Mouse (Mus musculus): ENCODE measurements at regions not wholly inside any gene's neighbourhood (a gene's known extent, or its start where the extent isn't known, plus 50 kb on each side); places are given as distances from the start of the nearest gene placed in this dataset.

DNA sequence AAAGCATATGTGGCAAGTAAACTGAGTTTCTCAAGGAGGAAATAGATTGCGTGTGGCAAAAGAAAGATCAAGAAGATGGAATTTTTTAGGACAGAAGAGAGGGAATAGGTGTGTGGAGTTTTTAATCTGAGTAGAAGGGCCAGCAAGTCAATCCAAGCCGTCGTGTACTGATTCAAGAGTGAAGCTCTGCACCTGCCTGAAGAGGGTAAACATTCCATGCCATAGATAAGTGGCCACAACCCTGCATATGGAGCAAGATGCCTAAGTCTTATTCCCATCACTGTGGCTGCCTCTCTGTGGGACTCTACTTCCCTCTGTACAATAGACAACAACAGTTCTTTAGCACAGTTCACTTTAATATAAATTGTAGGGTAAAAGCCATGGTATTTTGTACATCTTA lies 443.4 kb downstream of the Tns1 start:
- H3K4me1 ChIP-seq: no peaks in the 10 kb centered on the region
- ATAC-seq (ENCODE audit: low FRiP score): no peak
- H3K9ac ChIP-seq (replicated peaks): no peak overlapping the region
- H3K4me2 ChIP-seq: no peak overlapping the region
- H3K27me3 ChIP-seq (replicated peaks): no peaks in the 10 kb centered on the region
- no peak overlapping the region for H3K4me3 ChIP-seq (replicated peaks)
- 99% methylated on average over 3 of the region's 3 CpGs for WGBS
- no peaks in the 10 kb centered on the region for H3K9me3 ChIP-seq (replicated peaks)
- no peak overlapping the region for H3K27ac ChIP-seq (replicated peaks)
- no peaks in the 10 kb centered on the region for H3K36me3 ChIP-seq

DNA sequence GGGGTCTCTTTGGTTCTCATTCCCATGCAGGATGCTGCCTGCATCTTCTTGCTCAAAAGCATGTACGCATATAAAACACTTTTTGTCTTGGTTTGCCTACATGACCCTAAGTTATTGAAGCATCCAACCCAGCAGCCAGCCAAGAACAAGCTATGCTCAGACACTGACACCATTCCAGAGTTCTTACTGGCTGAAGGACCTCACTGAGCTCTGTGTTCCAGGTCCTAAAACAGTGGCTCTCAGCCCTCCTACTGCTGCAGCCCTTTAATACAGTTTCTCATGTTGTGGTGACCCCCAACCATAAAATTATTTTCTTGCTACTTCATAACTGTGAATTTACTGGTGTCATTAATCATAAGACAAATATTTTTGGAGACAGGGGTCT lies 450.4 kb downstream of the Tns1 start:
- WGBS: 75% methylated on average over 1 of the region's 1 CpGs
- ATAC-seq (ENCODE audit: low FRiP score): no peak
- H3K36me3 ChIP-seq: no peaks in the 10 kb centered on the region
- no peaks in the 10 kb centered on the region for H3K27me3 ChIP-seq (replicated peaks)
- no peak overlapping the region for H3K4me3 ChIP-seq (replicated peaks)
- no peak overlapping the region for H3K9ac ChIP-seq (replicated peaks)
- H3K27ac ChIP-seq (replicated peaks): no peak overlapping the region
- no peaks in the 10 kb centered on the region for H3K4me1 ChIP-seq
- no peak overlapping the region for H3K4me2 ChIP-seq
- no peaks in the 10 kb centered on the region for H3K9me3 ChIP-seq (replicated peaks)

DNA sequence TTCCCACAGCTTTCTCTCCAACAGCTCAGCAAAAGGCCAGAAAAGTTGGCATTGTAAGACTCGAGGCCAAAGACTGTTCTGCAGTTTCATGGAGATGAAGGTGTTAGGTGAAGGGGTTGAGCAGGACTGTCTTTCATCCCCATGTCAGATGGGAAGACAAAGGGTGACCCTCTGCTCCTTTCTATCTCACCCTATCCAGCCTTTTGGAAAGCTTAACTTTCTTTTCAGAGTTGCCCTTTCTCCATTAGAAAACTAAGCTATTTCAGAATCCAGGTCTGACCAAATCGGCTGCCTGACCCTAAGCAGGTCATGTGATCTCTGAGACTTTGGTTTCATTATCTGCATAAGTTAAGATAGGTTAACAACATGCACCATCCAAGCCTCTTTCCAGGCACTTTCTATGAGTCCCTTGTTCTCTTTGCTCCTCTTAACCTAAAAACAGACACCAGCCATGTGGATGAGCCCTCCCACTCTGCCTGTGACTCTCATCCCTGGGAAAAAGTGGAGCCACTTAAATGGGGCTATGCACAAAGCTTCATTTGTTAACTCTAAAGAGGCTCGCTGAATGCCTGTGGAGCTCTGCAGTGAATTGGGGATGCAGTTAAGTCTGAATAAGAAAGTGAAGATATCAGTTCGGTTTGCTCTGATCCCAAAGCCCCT lies 450.9 kb downstream of the Tns1 start:
- H3K4me1 ChIP-seq: no peaks in the 10 kb centered on the region
- H3K9ac ChIP-seq (replicated peaks): no peak overlapping the region
- H3K4me3 ChIP-seq (replicated peaks): no peak overlapping the region
- 29% methylated on average over 4 of the region's 4 CpGs for WGBS
- no peak overlapping the region for H3K27ac ChIP-seq (replicated peaks)
- no peaks in the 10 kb centered on the region for H3K36me3 ChIP-seq
- H3K27me3 ChIP-seq (replicated peaks): no peaks in the 10 kb centered on the region
- no peak for ATAC-seq (ENCODE audit: low FRiP score)
- no peak overlapping the region for H3K4me2 ChIP-seq
- H3K9me3 ChIP-seq (replicated peaks): no peaks in the 10 kb centered on the region

DNA sequence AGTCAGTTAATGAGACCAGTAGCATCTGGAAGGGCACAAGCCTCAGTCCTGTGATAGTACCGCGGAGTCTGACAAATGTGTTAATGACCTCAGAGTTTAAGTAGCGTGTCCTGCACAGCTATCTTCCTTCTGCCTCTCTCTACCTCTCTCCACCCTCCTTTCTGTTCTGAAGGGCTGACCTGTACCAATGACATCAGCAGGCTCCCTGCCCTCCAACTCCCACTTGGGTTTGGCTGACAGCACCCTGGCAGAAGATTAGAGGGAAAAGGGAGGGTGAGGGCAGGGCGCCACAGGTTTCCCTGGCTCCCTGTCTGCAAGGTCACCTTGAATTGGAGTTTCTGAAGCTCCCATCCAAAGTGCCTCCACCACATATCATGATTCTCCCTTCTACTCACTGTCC lies 452.0 kb downstream of the Tns1 start:
- no peaks in the 10 kb centered on the region for H3K27me3 ChIP-seq (replicated peaks)
- no peak for ATAC-seq (ENCODE audit: low FRiP score)
- H3K27ac ChIP-seq (replicated peaks): no peak overlapping the region
- no peak overlapping the region for H3K4me2 ChIP-seq
- H3K9ac ChIP-seq (replicated peaks): no peak overlapping the region
- H3K4me3 ChIP-seq (replicated peaks): no peak overlapping the region
- H3K36me3 ChIP-seq: no peaks in the 10 kb centered on the region
- 91% methylated on average over 4 of the region's 4 CpGs for WGBS
- no peaks in the 10 kb centered on the region for H3K9me3 ChIP-seq (replicated peaks)
- H3K4me1 ChIP-seq: no peaks in the 10 kb centered on the region

DNA sequence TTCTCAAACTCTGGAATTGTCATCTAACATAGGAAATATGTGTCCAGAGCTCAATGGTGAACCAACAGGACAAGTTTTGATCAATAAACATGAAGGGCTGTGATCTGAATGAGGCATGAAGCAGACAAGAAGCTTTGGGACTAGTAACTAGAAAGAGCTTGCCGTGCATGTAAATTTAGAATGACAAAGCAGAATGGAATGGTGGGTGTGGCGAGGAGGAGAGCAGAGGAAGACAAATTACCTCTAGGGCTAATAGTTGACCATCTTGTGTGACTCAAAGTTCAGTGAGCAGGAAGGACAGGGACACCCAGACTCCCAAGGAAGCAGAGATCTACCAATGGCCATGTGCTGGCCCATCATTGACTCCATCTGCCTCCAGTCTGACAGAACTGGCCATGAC lies 455.6 kb downstream of the Tns1 start:
- H3K9ac ChIP-seq (replicated peaks): no peak overlapping the region
- no peaks in the 10 kb centered on the region for H3K27me3 ChIP-seq (replicated peaks)
- no peaks in the 10 kb centered on the region for H3K36me3 ChIP-seq
- no peak for ATAC-seq (ENCODE audit: low FRiP score)
- no peak overlapping the region for H3K4me3 ChIP-seq (replicated peaks)
- H3K27ac ChIP-seq (replicated peaks): no peak overlapping the region
- no peaks in the 10 kb centered on the region for H3K4me1 ChIP-seq
- H3K9me3 ChIP-seq (replicated peaks): no peaks in the 10 kb centered on the region
- 65% methylated on average over 2 of the region's 2 CpGs for WGBS
- no peak overlapping the region for H3K4me2 ChIP-seq

DNA sequence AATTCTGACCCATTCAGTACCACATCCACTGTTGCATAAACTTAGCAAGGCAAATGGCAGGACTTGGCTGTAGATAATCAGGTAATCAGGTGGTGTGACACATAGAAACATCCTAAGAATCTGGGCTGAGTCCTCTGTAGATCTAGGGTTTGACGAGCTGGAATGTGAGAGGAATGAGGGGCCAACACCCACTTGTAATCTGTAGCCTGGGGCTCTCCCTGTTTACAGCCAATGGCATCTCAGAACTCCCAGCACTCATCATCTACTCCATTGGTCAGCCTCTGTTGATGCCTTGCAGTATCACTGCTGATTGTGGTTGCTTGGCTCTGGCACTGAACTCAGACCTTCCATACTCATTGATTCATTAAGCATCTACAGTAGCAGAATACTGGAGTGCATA lies 460.7 kb downstream of the Tns1 start:
- Histone ChIP-seq H3K4me3 (replicated peaks) (no peak overlapping the region), H3K4me1 (no peaks in the 10 kb centered on the region), H3K36me3 (no peaks in the 10 kb centered on the region), H3K4me2 (no peak overlapping the region), H3K27ac (replicated peaks) (no peak overlapping the region), H3K9ac (replicated peaks) (no peak overlapping the region), H3K27me3 (replicated peaks) (no peaks in the 10 kb centered on the region), H3K9me3 (replicated peaks) (no peaks in the 10 kb centered on the region)
- no peak for ATAC-seq (ENCODE audit: low FRiP score)
- WGBS: 74% methylated on average over 1 of the region's 1 CpGs

DNA sequence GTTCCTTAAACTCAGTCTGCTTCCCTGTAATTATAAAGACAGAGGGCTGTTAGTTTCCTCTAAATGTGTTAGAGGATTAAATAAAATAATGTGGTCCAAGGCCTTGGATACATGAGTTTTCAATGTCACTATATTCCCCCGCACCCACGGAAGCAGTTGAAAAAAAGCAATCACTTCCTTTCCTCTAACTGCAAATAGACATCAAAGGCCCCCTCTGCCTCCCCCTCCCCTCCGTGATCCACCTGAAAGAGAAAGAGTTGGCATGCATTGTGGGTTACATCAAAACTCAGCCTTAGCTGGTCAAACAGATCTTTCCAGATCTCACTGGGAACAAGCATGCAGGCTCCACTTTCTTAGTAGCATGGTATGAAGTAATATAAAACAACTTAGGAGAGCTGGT lies 479.2 kb downstream of the Tns1 start:
- Histone ChIP-seq H3K9me3 (replicated peaks) (no peaks in the 10 kb centered on the region), H3K4me3 (replicated peaks) (no peak overlapping the region), H3K4me1 (peaks cover 10% of the 10 kb centered on the region; the same call in 1 of the 2 replicates), H3K36me3 (no peaks in the 10 kb centered on the region), H3K4me2 (no peak overlapping the region), H3K9ac (replicated peaks) (no peak overlapping the region), H3K27me3 (replicated peaks) (no peaks in the 10 kb centered on the region), H3K27ac (replicated peaks) (no peak overlapping the region)
- ATAC-seq (ENCODE audit: low FRiP score): no peak
- 72% methylated on average over 3 of the region's 3 CpGs for WGBS

DNA sequence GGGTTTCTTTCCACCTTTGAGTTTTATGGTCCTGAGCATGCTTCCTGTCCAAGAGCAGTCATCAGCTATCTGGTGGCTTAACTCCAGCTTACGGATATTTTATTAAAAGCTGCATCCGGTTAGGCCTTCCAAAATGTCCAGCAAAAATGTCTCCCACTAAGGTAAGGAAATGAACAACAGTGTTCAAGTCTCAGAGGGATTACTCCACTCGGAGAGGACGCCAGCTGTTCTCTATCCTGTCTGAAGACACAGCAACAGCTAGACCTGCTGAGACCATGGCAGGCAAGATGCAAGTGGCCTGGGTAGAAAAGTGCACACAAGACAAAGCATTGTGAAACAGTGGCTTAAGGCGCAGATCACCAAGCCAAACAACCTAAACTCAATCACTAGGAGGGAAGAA lies 479.9 kb downstream of the Tns1 start:
- Histone ChIP-seq H3K4me3 (replicated peaks) (no peak overlapping the region), H3K9me3 (replicated peaks) (no peaks in the 10 kb centered on the region), H3K27me3 (replicated peaks) (no peaks in the 10 kb centered on the region), H3K27ac (replicated peaks) (no peak overlapping the region), H3K36me3 (no peaks in the 10 kb centered on the region), H3K4me1 (peaks cover 10% of the 10 kb centered on the region; the same call in 1 of the 2 replicates), H3K4me2 (no peak overlapping the region), H3K9ac (replicated peaks) (no peak overlapping the region)
- WGBS: 82% methylated on average over 5 of the region's 5 CpGs
- ATAC-seq (ENCODE audit: low FRiP score): no peak

DNA sequence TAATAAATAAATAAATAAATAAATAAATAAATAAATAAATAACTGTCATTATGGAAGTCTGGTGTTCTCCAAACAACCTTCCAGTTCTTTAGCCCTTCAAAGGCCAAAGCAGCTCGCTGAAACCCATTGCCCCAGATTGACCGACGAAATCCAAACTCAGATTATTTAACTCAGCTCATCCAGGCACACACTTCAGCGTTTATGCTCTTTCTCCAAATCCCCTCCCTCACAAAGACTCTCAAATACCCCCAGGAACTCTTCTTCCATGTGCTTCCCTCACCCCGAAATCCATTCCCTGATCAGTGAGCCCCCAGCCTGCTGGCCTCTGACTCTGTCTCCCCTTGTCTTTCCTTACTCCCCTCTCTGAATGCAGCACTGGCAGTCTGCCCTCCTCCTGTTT lies 480.8 kb downstream of the Tns1 start:
- H3K9ac ChIP-seq (replicated peaks): no peak overlapping the region
- H3K9me3 ChIP-seq (replicated peaks): no peaks in the 10 kb centered on the region
- no peaks in the 10 kb centered on the region for H3K36me3 ChIP-seq
- H3K4me3 ChIP-seq (replicated peaks): no peak overlapping the region
- no peak overlapping the region for H3K4me2 ChIP-seq
- ATAC-seq (ENCODE audit: low FRiP score): no peak
- peaks cover 10% of the 10 kb centered on the region; the same call in 1 of the 2 replicates for H3K4me1 ChIP-seq
- WGBS: 66% methylated on average over 5 of the region's 5 CpGs
- no peaks in the 10 kb centered on the region for H3K27me3 ChIP-seq (replicated peaks)
- no peak overlapping the region for H3K27ac ChIP-seq (replicated peaks)

DNA sequence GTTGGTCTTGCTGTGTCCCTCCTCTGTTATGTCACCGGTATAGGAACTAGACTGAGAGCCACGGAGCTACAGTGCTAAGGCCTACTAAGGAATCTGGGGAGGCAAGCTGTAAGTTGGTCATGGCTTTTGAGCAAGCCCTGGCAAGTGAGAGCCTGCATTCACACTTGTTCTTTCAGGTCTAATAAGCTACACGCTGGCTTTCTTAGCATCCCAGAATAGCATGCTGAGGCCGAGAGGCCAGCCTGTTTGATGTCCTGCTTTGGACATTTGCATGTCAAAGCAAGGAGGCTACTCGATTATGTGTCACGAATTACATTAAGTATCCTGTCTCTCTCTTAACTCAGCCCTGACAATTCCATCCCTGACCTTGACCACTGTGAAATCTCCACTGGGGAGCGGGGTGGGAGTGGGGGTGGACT lies 481.5 kb downstream of the Tns1 start:
- ATAC-seq (ENCODE audit: low FRiP score): no peak
- Histone ChIP-seq H3K36me3 (no peaks in the 10 kb centered on the region), H3K4me2 (no peak overlapping the region), H3K4me3 (replicated peaks) (no peak overlapping the region), H3K9ac (replicated peaks) (no peak overlapping the region), H3K27ac (replicated peaks) (no peak overlapping the region), H3K27me3 (replicated peaks) (no peaks in the 10 kb centered on the region), H3K4me1 (peaks cover 10% of the 10 kb centered on the region; the same call in 1 of the 2 replicates), H3K9me3 (replicated peaks) (no peaks in the 10 kb centered on the region)
- 10% methylated on average over 7 of the region's 7 CpGs for WGBS

DNA sequence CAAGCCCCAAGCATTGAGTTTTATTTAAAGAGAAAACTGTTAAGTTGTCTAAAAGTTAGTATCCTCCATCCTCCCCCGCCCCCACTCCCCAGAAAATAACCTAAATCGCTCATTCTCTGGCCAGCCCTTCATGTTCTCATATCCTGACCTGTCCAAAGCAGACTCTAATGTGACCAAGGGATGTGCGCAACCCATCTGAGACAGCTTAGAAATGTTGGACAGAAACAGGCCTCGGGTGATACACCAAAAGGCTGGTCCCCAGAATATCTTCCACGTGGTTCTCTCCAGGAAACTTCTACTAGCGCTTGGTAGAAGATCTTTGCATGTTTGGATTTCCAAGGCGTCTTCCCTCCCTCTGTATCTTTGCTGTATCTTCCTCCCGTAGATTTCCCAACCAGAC lies 482.8 kb downstream of the Tns1 start:
- WGBS: 89% methylated on average over 8 of the region's 8 CpGs
- Histone ChIP-seq H3K4me1 (peaks cover 10% of the 10 kb centered on the region; the same call in 1 of the 2 replicates), H3K4me3 (replicated peaks) (no peak overlapping the region), H3K36me3 (no peaks in the 10 kb centered on the region), H3K9ac (replicated peaks) (no peak overlapping the region), H3K9me3 (replicated peaks) (no peaks in the 10 kb centered on the region), H3K4me2 (no peak overlapping the region), H3K27ac (replicated peaks) (peak overlapping the region; percentile 58; the same call in 1 of the 2 replicates), H3K27me3 (replicated peaks) (no peaks in the 10 kb centered on the region)
- ATAC-seq (ENCODE audit: low FRiP score): no peak

DNA sequence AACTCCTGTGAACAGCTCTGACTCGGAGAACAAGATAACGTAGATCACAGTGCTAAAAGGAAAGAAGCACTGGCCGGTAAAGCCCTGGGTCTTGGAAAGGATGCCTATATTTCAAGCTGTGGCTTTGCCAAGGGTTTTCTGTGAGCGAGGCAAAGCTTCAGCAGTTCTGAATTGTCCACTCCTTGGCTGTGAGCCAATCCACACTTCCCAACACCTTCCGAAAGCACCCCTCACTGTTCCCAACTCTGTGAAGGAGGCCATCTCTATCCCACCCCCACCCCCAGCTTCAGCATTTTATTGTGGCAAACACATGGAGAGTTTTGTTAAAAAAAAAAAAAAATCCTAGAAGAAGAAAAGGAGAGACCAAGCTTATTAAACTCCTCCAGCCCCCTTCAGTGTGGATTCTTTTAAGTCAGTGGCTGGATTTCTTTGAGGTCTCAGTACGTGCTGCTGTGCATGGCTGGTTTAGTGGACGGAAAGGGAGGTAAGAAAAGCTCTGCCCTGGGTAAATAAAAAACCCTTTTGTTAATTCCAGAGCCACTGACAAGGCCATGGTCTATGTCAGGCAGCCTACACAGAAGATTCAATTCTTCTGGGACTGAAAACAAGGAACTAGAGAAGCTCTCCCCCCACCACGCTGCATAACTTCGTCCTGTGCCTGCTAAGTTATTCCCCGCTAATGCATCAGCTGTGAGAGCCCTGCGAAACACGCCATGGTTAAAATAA lies 483.4 kb downstream of the Tns1 start:
- no peak overlapping the region for H3K4me3 ChIP-seq (replicated peaks)
- peaks cover 10% of the 10 kb centered on the region; the same call in 1 of the 2 replicates for H3K4me1 ChIP-seq
- 25% methylated on average over 12 of the region's 12 CpGs for WGBS
- peak overlapping the region; percentile 58 for H3K27ac ChIP-seq (replicated peaks)
- H3K9ac ChIP-seq (replicated peaks): no peak overlapping the region
- ATAC-seq (ENCODE audit: low FRiP score): peak; percentile 66; the same call in 1 of the 2 replicates
- no peaks in the 10 kb centered on the region for H3K36me3 ChIP-seq
- no peaks in the 10 kb centered on the region for H3K9me3 ChIP-seq (replicated peaks)
- no peaks in the 10 kb centered on the region for H3K27me3 ChIP-seq (replicated peaks)
- H3K4me2 ChIP-seq: peak overlapping the region; percentile 11; the same call in 1 of the 2 replicates
